Mouse (Mus musculus): ENCODE measurements at regions not wholly inside any gene's neighbourhood (a gene's known extent, or its start where the extent isn't known, plus 50 kb on each side); places are given as distances from the start of the nearest gene placed in this dataset.
A peak's percentile ranks its signal among the peaks of the same experiment; 100 is the strongest.

- no peak for ATAC-seq (ENCODE audit: low FRiP score)
- H3K4me1 ChIP-seq = no peaks in the 10 kb centered on the region
- H3K27me3 ChIP-seq = no peaks in the 10 kb centered on the region
- 85% methylated on average over 4 of the region's 4 CpGs for WGBS
- no peaks in the 10 kb centered on the region for H3K36me3 ChIP-seq
- H3K9ac ChIP-seq = no peak overlapping the region
- no peak overlapping the region for H3K4me3 ChIP-seq
- no peaks in the 10 kb centered on the region for H3K9me3 ChIP-seq (replicated peaks)
- no peak overlapping the region for H3K27ac ChIP-seq
- no peak overlapping the region for H3K4me2 ChIP-seq (replicated peaks)
Observed at GRCm38 (mm10) chr12:97432704-97433103, 826.6 kb downstream of the Galc start.

GRCm38 (mm10) chr12:97428252-97428651 is 831.0 kb downstream of the Galc start:
- WGBS = 91% methylated on average over 3 of the region's 3 CpGs
- H3K9ac ChIP-seq = no peak overlapping the region
- ATAC-seq (ENCODE audit: low FRiP score) = no peak
- no peaks in the 10 kb centered on the region for H3K4me1 ChIP-seq
- no peaks in the 10 kb centered on the region for H3K27me3 ChIP-seq
- no peak overlapping the region for H3K4me2 ChIP-seq (replicated peaks)
- no peaks in the 10 kb centered on the region for H3K36me3 ChIP-seq
- H3K27ac ChIP-seq = no peak overlapping the region
- H3K9me3 ChIP-seq (replicated peaks) = no peaks in the 10 kb centered on the region
- H3K4me3 ChIP-seq = no peak overlapping the region

- Histone ChIP-seq H3K4me3 (no peak overlapping the region), H3K4me1 (no peaks in the 10 kb centered on the region), H3K27me3 (no peaks in the 10 kb centered on the region), H3K9ac (no peak overlapping the region), H3K9me3 (replicated peaks) (no peaks in the 10 kb centered on the region), H3K36me3 (no peaks in the 10 kb centered on the region), H3K4me2 (replicated peaks) (no peak overlapping the region), H3K27ac (no peak overlapping the region)
- 94% methylated on average over 3 of the region's 3 CpGs for WGBS
- no peak for ATAC-seq (ENCODE audit: low FRiP score)
Observed at GRCm38 (mm10) chr12:97424726-97425125, 834.5 kb downstream of the Galc start.

- Histone ChIP-seq H3K4me2 (replicated peaks) (no peak overlapping the region), H3K27me3 (no peaks in the 10 kb centered on the region), H3K9ac (no peak overlapping the region), H3K36me3 (no peaks in the 10 kb centered on the region), H3K9me3 (replicated peaks) (no peaks in the 10 kb centered on the region), H3K4me3 (no peak overlapping the region), H3K27ac (no peak overlapping the region), H3K4me1 (peaks cover 12% of the 10 kb centered on the region)
- ATAC-seq (ENCODE audit: low FRiP score) = no peak
- WGBS = 5% methylated on average over 3 of the region's 3 CpGs
Observed at GRCm38 (mm10) chr12:97403440-97403839, 855.8 kb downstream of the Galc start.

DNA sequence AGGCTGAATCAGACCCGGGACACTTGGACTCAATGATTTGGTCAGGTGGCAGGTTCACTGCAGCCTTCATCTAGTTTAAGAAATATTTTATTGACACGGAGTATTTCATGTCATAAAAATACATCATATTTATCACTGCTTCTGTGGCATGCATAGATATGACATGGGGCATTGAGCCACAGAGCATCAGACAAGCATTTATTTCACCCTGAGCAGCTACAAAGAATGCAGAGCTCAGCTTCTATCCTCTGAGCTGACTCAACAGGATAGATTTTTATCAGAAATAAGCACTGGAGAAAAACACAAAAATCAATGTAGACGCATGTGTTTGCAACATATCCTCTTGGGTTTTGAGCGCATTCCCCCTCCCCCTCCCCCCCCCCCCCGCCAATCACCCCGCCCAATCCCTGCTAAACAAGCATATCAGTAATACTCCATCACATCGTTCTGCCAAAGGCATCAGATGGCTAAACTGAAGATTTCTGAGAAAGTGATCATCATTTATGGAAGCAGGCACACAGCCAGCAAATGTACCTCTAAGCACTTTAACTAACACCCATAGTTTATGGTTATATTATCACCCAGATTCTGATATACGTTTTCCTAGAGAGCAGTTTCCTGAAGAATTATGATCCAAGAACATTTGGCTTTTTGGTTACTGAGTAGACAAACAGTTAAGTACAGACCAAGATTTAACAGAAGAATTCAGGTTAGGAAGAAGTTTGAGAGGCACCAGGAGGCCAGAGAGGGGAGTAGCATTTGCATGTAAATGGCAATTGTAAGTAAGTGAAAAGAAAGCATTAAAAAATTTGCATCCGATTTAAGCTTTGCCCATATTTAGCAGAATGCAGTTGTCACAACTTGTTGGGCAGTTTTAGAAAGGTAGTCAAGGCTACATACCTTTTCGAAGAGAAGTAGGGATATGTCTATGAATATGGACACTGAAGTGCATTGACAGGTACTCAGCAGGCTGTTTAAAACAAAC is 856.6 kb downstream of the Galc start:
- Histone ChIP-seq H3K4me2 (replicated peaks) (0 out of 2 replicates have a peak overlapping the region, but pooled peaks have one; percentile 11), H3K9me3 (replicated peaks) (no peaks in the 10 kb centered on the region), H3K27me3 (no peaks in the 10 kb centered on the region), H3K36me3 (no peaks in the 10 kb centered on the region), H3K4me3 (no peak overlapping the region), H3K27ac (no peak overlapping the region), H3K9ac (no peak overlapping the region), H3K4me1 (peaks cover 12% of the 10 kb centered on the region)
- WGBS = 20% methylated on average over 10 of the region's 10 CpGs
- ATAC-seq (ENCODE audit: low FRiP score) = peak; percentile 65; the same call in 1 of the 2 replicates

GRCm38 (mm10) chr12:97398582-97398945 is 860.7 kb downstream of the Galc start:
- H3K27ac ChIP-seq = no peak overlapping the region

DNA sequence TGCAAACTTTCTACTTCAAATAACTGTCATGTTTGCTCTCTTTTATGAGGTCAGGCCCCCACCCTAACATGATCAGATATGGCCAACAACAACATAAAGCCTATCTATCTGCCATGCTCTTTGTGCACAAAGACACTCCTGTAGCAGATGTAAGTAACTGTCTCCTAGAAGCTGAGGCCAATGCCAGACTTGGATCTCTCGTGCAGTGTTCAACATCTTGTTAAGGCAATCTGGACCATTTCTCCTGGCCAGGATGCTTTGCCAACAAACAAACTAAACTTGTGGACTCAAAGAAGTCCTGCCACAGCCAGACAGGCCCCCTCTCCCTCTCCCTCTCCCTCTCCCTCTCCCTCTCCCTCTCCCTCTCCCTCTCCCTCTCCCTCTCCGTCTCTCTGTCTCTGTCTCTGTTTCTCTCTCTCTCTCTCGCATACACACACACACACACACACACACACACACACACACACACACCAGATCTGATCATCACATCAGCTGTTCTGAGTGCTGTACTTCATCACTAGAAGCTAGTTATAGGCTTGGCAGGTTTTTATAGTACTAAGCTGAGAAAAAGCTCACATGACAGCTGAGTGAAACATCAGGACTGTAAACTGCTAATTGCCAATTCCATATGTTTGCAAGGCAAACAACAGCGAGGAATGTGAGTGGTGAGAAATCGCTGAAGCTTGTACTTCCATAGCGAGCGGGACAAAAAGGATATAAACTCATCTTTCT is 861.2 kb downstream of the Galc start:
- Histone ChIP-seq H3K4me3 (no peak overlapping the region), H3K36me3 (no peaks in the 10 kb centered on the region), H3K4me2 (replicated peaks) (no peak overlapping the region), H3K9ac (no peak overlapping the region), H3K9me3 (replicated peaks) (no peaks in the 10 kb centered on the region), H3K27me3 (no peaks in the 10 kb centered on the region), H3K27ac (no peak overlapping the region), H3K4me1 (peaks cover 7% of the 10 kb centered on the region)
- 92% methylated on average over 5 of the region's 7 CpGs for WGBS
- ATAC-seq (ENCODE audit: low FRiP score) = no peak

More at GRCm38 (mm10) chr12:97398582-97398945, 860.7 kb downstream of the Galc start:
- H3K4me2 ChIP-seq (replicated peaks) = no peak overlapping the region
- ATAC-seq (ENCODE audit: low FRiP score) = no peak
- WGBS = 65% methylated on average over 3 of the region's 3 CpGs
- no peak overlapping the region for H3K4me3 ChIP-seq
- no peaks in the 10 kb centered on the region for H3K9me3 ChIP-seq (replicated peaks)
- H3K4me1 ChIP-seq = peaks cover 11% of the 10 kb centered on the region
- no peaks in the 10 kb centered on the region for H3K36me3 ChIP-seq
- H3K27me3 ChIP-seq = no peaks in the 10 kb centered on the region
- no peak overlapping the region for H3K9ac ChIP-seq

DNA sequence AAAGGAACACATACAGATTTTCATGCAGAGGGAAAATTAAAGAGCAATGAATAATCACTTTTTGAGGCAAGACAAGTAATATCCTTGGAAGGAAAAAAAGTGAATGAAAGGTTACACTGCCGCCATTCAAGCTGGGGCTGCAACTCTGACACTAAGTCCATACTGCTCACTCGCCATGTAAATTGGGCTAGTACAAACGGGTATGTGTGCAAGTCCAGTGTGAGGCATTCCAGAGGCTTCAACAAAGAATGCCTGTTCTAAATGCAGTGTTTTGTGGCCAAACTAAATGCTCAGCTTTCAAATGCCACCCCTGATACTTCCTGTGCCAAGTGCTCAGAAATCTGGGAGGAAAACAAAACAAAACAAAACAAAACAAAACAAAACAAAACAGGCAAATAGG is 897.5 kb downstream of the Galc start:
- Histone ChIP-seq H3K9ac (no peak overlapping the region), H3K9me3 (replicated peaks) (no peaks in the 10 kb centered on the region), H3K4me2 (replicated peaks) (no peak overlapping the region), H3K27ac (no peak overlapping the region), H3K4me1 (no peaks in the 10 kb centered on the region), H3K36me3 (no peaks in the 10 kb centered on the region), H3K27me3 (no peaks in the 10 kb centered on the region), H3K4me3 (no peak overlapping the region)
- 57% methylated on average over 3 of the region's 3 CpGs for WGBS
- ATAC-seq (ENCODE audit: low FRiP score) = no peak

DNA sequence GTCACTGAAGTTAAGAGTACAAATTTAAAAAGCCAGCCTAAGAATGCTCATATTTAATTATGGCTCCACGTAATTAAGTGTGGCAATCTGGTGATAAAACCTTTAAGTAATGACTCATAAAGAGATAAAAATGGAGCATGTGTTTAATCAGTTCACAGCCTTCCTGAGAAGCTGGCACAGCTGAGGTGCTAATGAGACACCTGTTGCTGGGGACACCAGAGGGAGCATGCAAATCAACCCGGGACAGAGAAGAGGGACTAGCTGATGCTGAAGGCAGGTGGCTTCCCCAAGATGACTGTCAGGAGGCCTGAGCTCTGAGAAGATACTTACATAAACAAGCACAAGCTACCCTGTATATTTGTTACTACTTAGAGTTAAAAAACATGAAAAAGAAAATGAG is 898.6 kb downstream of the Galc start:
- ATAC-seq (ENCODE audit: low FRiP score) = peak; percentile 74
- Histone ChIP-seq H3K9me3 (replicated peaks) (no peaks in the 10 kb centered on the region), H3K4me1 (no peaks in the 10 kb centered on the region), H3K9ac (no peak overlapping the region), H3K27me3 (no peaks in the 10 kb centered on the region), H3K4me2 (replicated peaks) (no peak overlapping the region), H3K36me3 (no peaks in the 10 kb centered on the region), H3K27ac (no peak overlapping the region), H3K4me3 (no peak overlapping the region)
- WGBS = 26% methylated on average over 2 of the region's 2 CpGs

- no peak for ATAC-seq (ENCODE audit: low FRiP score)
- Histone ChIP-seq H3K27me3 (no peaks in the 10 kb centered on the region), H3K27ac (no peak overlapping the region), H3K9ac (no peak overlapping the region), H3K4me1 (no peaks in the 10 kb centered on the region), H3K4me2 (replicated peaks) (no peak overlapping the region), H3K36me3 (no peaks in the 10 kb centered on the region), H3K4me3 (no peak overlapping the region), H3K9me3 (replicated peaks) (no peaks in the 10 kb centered on the region)
- WGBS = 76% methylated on average over 3 of the region's 3 CpGs
Observed at GRCm38 (mm10) chr12:97326582-97326981, 932.7 kb downstream of the Galc start.

DNA sequence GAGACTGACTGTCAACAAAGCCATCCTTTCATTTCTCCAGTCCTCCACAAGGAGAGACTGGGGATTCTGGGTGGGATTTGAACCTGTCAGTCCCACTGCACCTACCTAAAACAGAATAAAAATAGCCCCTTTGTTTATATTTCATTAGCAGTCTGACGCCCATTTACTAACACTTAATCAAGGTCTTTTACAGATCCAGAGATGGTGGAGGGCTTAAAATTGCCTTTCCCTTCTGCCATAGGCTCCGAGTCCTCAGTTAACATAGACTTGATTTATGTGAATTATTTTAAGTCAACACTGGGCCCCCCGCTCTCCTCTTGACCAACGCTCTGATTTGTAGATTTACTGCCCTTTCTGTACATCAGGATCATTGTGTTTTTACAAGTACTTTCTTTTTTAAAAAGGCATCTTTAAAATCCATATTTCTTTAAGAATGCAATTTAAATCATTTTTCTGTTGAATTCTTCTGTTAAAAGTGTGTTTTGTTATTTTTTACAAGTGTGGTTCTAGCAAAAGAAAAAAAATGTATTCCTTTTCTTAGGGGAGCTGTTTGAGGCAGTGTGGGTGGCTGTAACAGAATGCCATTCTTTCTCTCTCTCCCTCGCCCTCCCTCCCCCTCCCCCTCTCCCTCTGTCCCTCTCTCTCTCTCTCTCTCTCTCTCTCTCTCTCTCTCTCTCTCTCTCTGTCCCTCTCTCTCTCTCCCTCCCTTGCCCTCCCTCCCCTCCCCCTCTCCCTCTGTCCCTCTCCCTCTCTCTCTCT is 946.8 kb downstream of the Galc start:
- 64% methylated on average over 5 of the region's 5 CpGs for WGBS
- H3K4me1 ChIP-seq = no peaks in the 10 kb centered on the region
- no peak overlapping the region for H3K4me3 ChIP-seq
- no peaks in the 10 kb centered on the region for H3K27me3 ChIP-seq
- ATAC-seq (ENCODE audit: low FRiP score) = no peak
- no peak overlapping the region for H3K9ac ChIP-seq
- H3K4me2 ChIP-seq (replicated peaks) = no peak overlapping the region
- no peaks in the 10 kb centered on the region for H3K9me3 ChIP-seq (replicated peaks)
- no peak overlapping the region for H3K27ac ChIP-seq
- H3K36me3 ChIP-seq = no peaks in the 10 kb centered on the region

DNA sequence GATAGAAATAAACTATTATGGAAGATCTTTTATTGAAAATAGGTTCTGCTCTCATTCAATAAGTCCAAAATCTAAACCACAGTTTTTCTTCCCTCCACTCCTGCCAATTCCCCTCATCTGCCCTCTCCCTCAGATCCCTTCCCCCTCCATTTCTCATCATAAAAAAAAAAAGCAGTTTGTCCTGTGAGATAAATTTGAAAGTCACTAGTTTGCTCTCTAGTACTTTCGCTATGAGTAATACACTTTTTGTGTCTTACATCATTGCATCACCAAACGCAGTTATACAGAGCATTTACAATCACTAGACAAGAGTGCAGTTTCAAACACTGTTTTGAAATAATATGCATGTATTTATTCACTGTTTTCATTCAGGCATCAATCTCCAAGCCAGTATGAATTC is 980.5 kb downstream of the Galc start:
- Histone ChIP-seq H3K27ac (no peak overlapping the region), H3K27me3 (no peaks in the 10 kb centered on the region), H3K9me3 (replicated peaks) (no peaks in the 10 kb centered on the region), H3K9ac (no peak overlapping the region), H3K36me3 (no peaks in the 10 kb centered on the region), H3K4me1 (no peaks in the 10 kb centered on the region), H3K4me3 (no peak overlapping the region), H3K4me2 (replicated peaks) (no peak overlapping the region)
- 86% methylated on average over 2 of the region's 2 CpGs for WGBS
- no peak for ATAC-seq (ENCODE audit: low FRiP score)

All from hindbrain, embryonic 12.5 days (tissue).